Mouse (Mus musculus) heart, embryonic 11.5 days (tissue): ENCODE data around the gene Mri1. TPM values are rescaled to one million over a fixed set of nuclear protein-coding genes. Genes with fewer than 3 reads are reported as not detected.

ENCODE experiments used
- ATAC-seq: fragments of 200-750 bp; cut with Nextera tagmentation; replicated peaks from 2 replicates; pipeline ENCODE4 v1.8.0; 2017; ENCODE audit warnings: moderate library complexity; ENCODE audit not compliant: insufficient number of reproducible peaks, low FRiP score, low TSS enrichment
- H3K27ac ChIP-seq: fragments of 300-500 bp; sonication (generic); 2 replicates; pipeline ENCODE4 v1.5.1; 2014; ENCODE audit warnings: mild to moderate bottlenecking, low read depth, low read length
- H3K27me3 ChIP-seq: fragments of 300-500 bp; sonication (generic); 2 replicates; pipeline ENCODE4 v1.6.1; 2014; ENCODE audit warnings: mild to moderate bottlenecking, low read length, mixed read lengths; ENCODE audit not compliant: control insufficient read depth, insufficient read depth
- H3K36me3 ChIP-seq: fragments of 300-500 bp; sonication (generic); 2 replicates; pipeline ENCODE4 v1.6.1; 2014; ENCODE audit warnings: mild to moderate bottlenecking, low read length, moderate library complexity, mixed read lengths; ENCODE audit not compliant: control insufficient read depth, insufficient read depth
- H3K4me1 ChIP-seq: fragments of 300-500 bp; sonication (generic); 2 replicates; pipeline ENCODE4 v1.6.1; 2014; ENCODE audit warnings: low read length; ENCODE audit not compliant: control insufficient read depth, insufficient read depth
- H3K4me2 ChIP-seq: fragments of 300-500 bp; sonication (generic); 2 replicates; pipeline ENCODE4 v1.6.1; 2014; ENCODE audit warnings: mild to moderate bottlenecking, moderate library complexity
- H3K4me3 ChIP-seq: fragments of 300-500 bp; sonication (generic); 2 replicates; pipeline ENCODE4 v1.5.1; 2014; ENCODE audit warnings: low read depth, low read length
- H3K9ac ChIP-seq: fragments of 300-500 bp; sonication (generic); 2 replicates; pipeline ENCODE4 v1.6.1; 2014; ENCODE audit warnings: mild to moderate bottlenecking, low read depth, low read length, moderate library complexity
- H3K9me3 ChIP-seq: fragments of 300-500 bp; sonication (generic); replicated peaks from 2 replicates; pipeline ENCODE4 v1.6.1; 2016; ENCODE audit warnings: low read length; ENCODE audit not compliant: control insufficient read depth
- WGBS: fragments of 180-500 bp; shearing (Covaris S2); extraction: QIAGEN DNeasy Blood & Tissue Kit; methylation state at CpG from one replicate; pipeline ENCODE4 v1.1.7; 2014; ENCODE audit not compliant: insufficient replicate concordance; 5-methylcytosine and 5-hydroxymethylcytosine counted together
- polyA plus RNA-seq: library from polyadenylated mRNA; unstranded; fragments of >200 nt; fragmentation: Nextera tagmentation; extraction: Ambion mirVana; gene quantifications from 2 replicates; pipeline ENCODE4 v1.2.1, GENCODE M21; 2014

Mri1 gene
- polyA plus RNA-seq, 1 experiment from 2014 or later: 50.7 TPM

DNA sequence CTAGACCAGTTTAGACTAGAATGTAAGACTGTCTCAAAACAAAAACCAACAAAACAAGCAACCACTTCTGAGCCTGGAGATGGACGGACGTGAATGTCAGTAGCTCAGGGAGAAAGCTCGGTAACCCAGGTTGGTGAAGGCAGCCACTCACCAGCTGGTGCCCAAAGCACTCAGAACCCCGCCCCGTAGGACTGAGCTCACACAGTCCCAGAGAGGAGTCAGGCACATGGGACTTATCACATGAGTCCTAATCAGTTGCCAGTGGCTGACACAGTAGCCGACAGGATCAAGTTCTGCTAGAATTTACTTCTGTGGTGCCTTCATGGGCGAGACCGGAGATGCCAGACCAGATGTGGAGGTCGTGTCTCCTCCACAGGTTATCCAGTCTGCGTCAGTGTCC is 23.7 kb upstream of the Mri1 start:
- Histone ChIP-seq H3K27ac (no peak overlapping the region), H3K27me3 (no peaks in the 10 kb centered on the region), H3K4me2 (no peak overlapping the region), H3K4me3 (no peak overlapping the region), H3K4me1 (0 out of 2 replicates have a peak, but pooled peaks cover 3% of the 10 kb centered on the region), H3K9ac (no peak overlapping the region), H3K9me3 (no peaks in the 10 kb centered on the region), H3K36me3 (no peaks in the 10 kb centered on the region)
- 51% methylated on average over 10 of the region's 10 CpGs for WGBS
- ATAC-seq: no peak

DNA sequence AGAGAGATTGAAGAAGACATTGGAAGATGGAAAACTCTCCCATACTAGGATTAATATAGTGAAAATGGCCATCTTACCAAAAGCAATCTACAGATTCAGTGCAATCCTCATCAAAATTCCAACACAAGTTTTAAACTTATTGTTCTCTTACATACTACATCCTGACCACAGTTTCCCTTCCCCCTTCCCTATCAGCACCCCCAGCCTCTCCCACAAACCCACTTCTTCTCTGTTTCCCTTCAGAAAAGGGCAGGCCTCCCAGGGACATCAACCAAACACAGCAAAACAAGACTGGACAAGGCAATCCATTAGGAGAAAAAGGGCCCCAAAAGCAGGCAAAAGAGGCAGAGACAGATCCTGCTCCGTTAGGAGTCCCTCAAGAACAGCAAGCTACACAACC is 19.3 kb upstream of the Mri1 start:
- no peak for ATAC-seq
- Histone ChIP-seq H3K9me3 (no peaks in the 10 kb centered on the region), H3K27ac (no peak overlapping the region), H3K4me2 (no peak overlapping the region), H3K9ac (no peak overlapping the region), H3K4me1 (0 out of 2 replicates have a peak, but pooled peaks cover 3% of the 10 kb centered on the region), H3K4me3 (no peak overlapping the region), H3K27me3 (no peaks in the 10 kb centered on the region), H3K36me3 (no peaks in the 10 kb centered on the region)
- 70% methylated on average over 1 of the region's 1 CpGs for WGBS

GRCm38 (mm10) chr8:84273968-84274367 is 16.8 kb upstream of the Mri1 start:
- no peak for ATAC-seq

DNA sequence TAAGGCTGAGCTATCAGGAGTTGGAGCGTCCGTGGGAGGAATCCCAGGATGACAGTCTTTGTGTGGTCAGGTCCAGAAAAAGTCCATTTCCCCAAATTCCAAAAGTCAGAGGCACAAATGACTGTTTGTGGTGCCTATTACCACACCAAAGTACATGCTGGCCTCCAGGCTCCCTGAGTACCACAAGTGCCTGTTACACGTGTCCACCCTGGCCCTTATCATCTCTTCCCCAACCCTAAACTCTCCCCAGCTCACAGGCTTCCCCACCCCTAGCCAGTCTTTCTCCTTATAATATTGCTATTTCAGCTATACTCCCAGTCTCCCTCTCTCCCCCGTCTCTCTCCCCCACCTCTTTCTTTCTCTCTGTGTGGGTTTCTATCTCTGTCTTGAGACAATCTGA is 15.2 kb upstream of the Mri1 start:
- no peak overlapping the region for H3K9ac ChIP-seq
- no peak overlapping the region for H3K4me2 ChIP-seq
- H3K36me3 ChIP-seq: no peaks in the 10 kb centered on the region
- no peak for ATAC-seq
- peaks cover 8% of the 10 kb centered on the region for H3K4me1 ChIP-seq
- no peak overlapping the region for H3K27ac ChIP-seq
- no peak overlapping the region for H3K4me3 ChIP-seq
- WGBS: 65% methylated on average over 4 of the region's 4 CpGs
- no peaks in the 10 kb centered on the region for H3K27me3 ChIP-seq
- H3K9me3 ChIP-seq: no peaks in the 10 kb centered on the region

More at GRCm38 (mm10) chr8:84273968-84274367, 16.8 kb upstream of the Mri1 start:
- Histone ChIP-seq H3K4me1 (peaks cover 10% of the 10 kb centered on the region), H3K9me3 (no peaks in the 10 kb centered on the region), H3K9ac (no peak overlapping the region), H3K27me3 (no peaks in the 10 kb centered on the region), H3K27ac (no peak overlapping the region), H3K4me2 (no peak overlapping the region), H3K4me3 (no peak overlapping the region), H3K36me3 (no peaks in the 10 kb centered on the region)
- WGBS: 77% methylated on average over 3 of the region's 3 CpGs

DNA sequence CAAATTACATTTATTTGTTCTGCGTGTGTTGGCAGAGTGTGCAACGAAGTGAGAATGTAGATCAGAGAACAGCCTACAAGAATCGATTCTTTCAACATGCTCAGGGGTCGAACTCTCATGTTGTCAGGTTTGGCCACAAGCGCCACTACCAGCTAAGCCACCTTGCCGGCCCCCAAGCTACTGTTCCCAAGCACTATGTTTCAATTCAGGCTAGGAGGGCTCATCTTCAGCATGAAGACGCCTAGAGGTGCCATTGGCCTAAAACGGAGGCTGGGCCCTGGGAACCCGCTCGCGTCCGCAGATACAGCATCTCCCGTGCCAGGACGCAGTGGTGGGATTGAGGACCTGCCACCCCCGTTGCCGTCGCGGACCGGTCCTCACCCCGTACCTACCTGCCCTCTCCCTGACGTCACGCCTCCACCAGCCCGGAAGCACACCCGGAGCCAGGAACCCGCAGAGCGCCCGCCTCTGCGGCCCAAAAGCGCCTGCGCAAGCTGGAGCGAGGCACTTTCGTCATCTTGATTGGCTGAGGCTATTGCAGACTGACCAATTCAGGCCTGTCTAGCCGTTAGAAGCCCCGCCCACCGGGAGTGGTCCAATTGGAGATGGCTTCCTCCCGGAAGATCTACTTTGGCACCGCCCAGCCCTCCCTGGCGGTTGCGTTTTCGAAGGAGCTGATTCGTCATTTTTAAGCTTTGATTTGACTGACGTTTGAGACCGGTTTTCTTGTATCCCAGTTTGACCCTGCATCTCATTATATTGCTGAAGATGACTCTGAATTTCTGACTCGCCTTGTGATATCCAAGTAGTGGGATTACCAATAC is 13.0 kb upstream of the Mri1 start, which contains the start of gene Ccdc130:
Gene Ccdc130, minus strand, starts transcription at position 431 of the 824 bp plus-strand sequence.
- H3K9me3 ChIP-seq: no peaks in the 10 kb centered on the region
- peak; percentile 99 for ATAC-seq
- H3K27me3 ChIP-seq: no peaks in the 10 kb centered on the region
- peaks cover 7% of the 10 kb centered on the region for H3K4me1 ChIP-seq
- 0 out of 2 replicates have a peak, but pooled peaks cover 4% of the 10 kb centered on the region for H3K36me3 ChIP-seq
- H3K27ac ChIP-seq: no peak within 1 kb of the TSS; the same call in 1 of the 2 replicates
- H3K4me2 ChIP-seq: peak within 1 kb of the TSS; percentile 90
- WGBS: under 1% methylated on average over 44 of the region's 44 CpGs
- peak within 1 kb of the TSS; percentile 82 for H3K4me3 ChIP-seq
- peak within 1 kb of the TSS; percentile 85 for H3K9ac ChIP-seq

GRCm38 (mm10) chr8:84261098-84261497 is 4.0 kb upstream of the Mri1 start:
- Histone ChIP-seq H3K4me1 (peaks cover 8% of the 10 kb centered on the region), H3K9me3 (no peaks in the 10 kb centered on the region), H3K36me3 (peaks cover 39% of the 10 kb centered on the region), H3K4me3 (no peak overlapping the region), H3K27me3 (no peaks in the 10 kb centered on the region), H3K27ac (no peak overlapping the region), H3K4me2 (no peak overlapping the region), H3K9ac (no peak overlapping the region)
- ATAC-seq: no peak
- WGBS: 90% methylated on average over 4 of the region's 4 CpGs

DNA sequence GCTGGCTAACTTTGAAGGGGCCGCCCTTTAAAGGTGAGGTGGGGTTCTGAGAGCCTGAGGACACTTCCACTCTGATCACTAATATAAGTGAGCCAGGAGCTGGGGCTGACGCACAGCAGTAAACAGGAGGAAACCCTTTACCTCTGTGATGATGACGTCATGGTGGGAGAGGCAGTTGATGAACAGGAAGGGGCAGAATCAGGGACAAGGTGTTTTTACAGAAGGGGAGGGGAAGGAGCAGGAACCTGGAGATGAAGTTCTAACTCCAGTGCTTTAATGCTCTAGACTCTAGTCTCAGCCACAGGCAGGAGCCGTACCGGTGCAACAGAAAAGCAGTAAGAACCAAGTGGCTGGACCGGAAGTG is 686 bp downstream of the Mri1 start:
- H3K9ac ChIP-seq: peak overlapping the region; percentile 90
- peak overlapping the region; percentile 89 for H3K27ac ChIP-seq
- ATAC-seq: 0 out of 2 replicates have a peak, but pooled peaks have one; percentile 36
- H3K4me3 ChIP-seq: peak overlapping the region; percentile 78
- no peaks in the 10 kb centered on the region for H3K27me3 ChIP-seq
- peaks cover 10% of the 10 kb centered on the region for H3K4me1 ChIP-seq
- H3K9me3 ChIP-seq: no peaks in the 10 kb centered on the region
- WGBS: 9% methylated on average over 6 of the region's 6 CpGs
- peak overlapping the region; percentile 99 for H3K4me2 ChIP-seq
- peaks cover 43% of the 10 kb centered on the region for H3K36me3 ChIP-seq

GRCm38 (mm10) chr8:84255858-84256257 is 1.3 kb downstream of the Mri1 start:
- 92% methylated on average over 3 of the region's 3 CpGs for WGBS
- H3K4me1 ChIP-seq: peaks cover 10% of the 10 kb centered on the region
- no peak for ATAC-seq
- no peaks in the 10 kb centered on the region for H3K9me3 ChIP-seq
- peak overlapping the region; percentile 90; the same call in 1 of the 2 replicates for H3K9ac ChIP-seq
- H3K27ac ChIP-seq: no peak overlapping the region
- H3K27me3 ChIP-seq: no peaks in the 10 kb centered on the region
- H3K36me3 ChIP-seq: peaks cover 40% of the 10 kb centered on the region
- peak overlapping the region; percentile 99 for H3K4me2 ChIP-seq
- H3K4me3 ChIP-seq: peak overlapping the region; percentile 78
